Mouse (Mus musculus) liver, embryonic 11.5 days (tissue): ENCODE results near the gene Ces1g. TPM values are rescaled to one million over a fixed set of nuclear protein-coding genes. Genes with fewer than 3 reads are reported as not detected.

Source experiments
- ATAC-seq: fragments of 200-750 bp; cut with Nextera tagmentation; replicated peaks from 2 replicates; pipeline ENCODE4 v1.8.0; 2017; ENCODE audit warnings: moderate number of reproducible peaks, mild to moderate bottlenecking, moderate TSS enrichment, moderate library complexity; ENCODE audit not compliant: low FRiP score
- DNase-seq: peaks from one replicate; pipeline ENCODE4 v3.0.0-alpha.2; 2017; ENCODE audit warnings: low spot score
- H3K27ac ChIP-seq: fragments of 300-500 bp; sonication (generic); 2 replicates; pipeline ENCODE4 v1.5.1; 2014; ENCODE audit warnings: mild to moderate bottlenecking, low read depth, low read length, control low read depth
- H3K27me3 ChIP-seq: fragments of 300-500 bp; sonication (generic); replicated peaks from 2 replicates; pipeline ENCODE4 v1.6.1; 2014; ENCODE audit warnings: low read length, mixed read lengths; ENCODE audit not compliant: control insufficient read depth, insufficient read depth
- H3K36me3 ChIP-seq: fragments of 300-500 bp; sonication (generic); 2 replicates; pipeline ENCODE4 v1.6.1; 2014; ENCODE audit warnings: mild to moderate bottlenecking, low read length, moderate library complexity, mixed read lengths; ENCODE audit not compliant: control insufficient read depth, insufficient read depth
- H3K4me1 ChIP-seq: fragments of 300-500 bp; sonication (generic); replicated peaks from 2 replicates; pipeline ENCODE4 v1.6.1; 2014; ENCODE audit warnings: low read length, mixed read lengths; ENCODE audit not compliant: control insufficient read depth, insufficient read depth
- H3K4me2 ChIP-seq: fragments of 300-500 bp; sonication (generic); 2 replicates; pipeline ENCODE4 v1.6.1; 2014; ENCODE audit warnings: mild to moderate bottlenecking, control low read depth, moderate library complexity
- H3K4me3 ChIP-seq: fragments of 300-500 bp; sonication (generic); 2 replicates; pipeline ENCODE4 v1.5.1; 2014; ENCODE audit warnings: low read depth, low read length, control low read depth
- H3K9ac ChIP-seq: fragments of 300-500 bp; sonication (generic); 2 replicates; pipeline ENCODE4 v1.6.1; 2014; ENCODE audit warnings: low read depth, low read length, control low read depth
- H3K9me3 ChIP-seq: fragments of 300-500 bp; sonication (generic); 2 replicates; pipeline ENCODE4 v1.6.1; 2016; ENCODE audit warnings: low read length, inconsistent platforms, mixed read lengths; ENCODE audit not compliant: control insufficient read depth
- WGBS: fragments of 180-500 bp; shearing (Covaris S2); extraction: QIAGEN DNeasy Blood & Tissue Kit; methylation state at CpG from one replicate; pipeline ENCODE4 v1.1.7; 2014; 5-methylcytosine and 5-hydroxymethylcytosine counted together
- polyA plus RNA-seq: library from polyadenylated mRNA; unstranded; fragments of >200 nt; fragmentation: Nextera tagmentation; extraction: Ambion mirVana; gene quantifications from 2 replicates; pipeline ENCODE4 v1.2.1, GENCODE M21; 2014

Gene Ces1g
- polyA plus RNA-seq, 1 experiment from 2014 or later: 0.21 TPM

DNA sequence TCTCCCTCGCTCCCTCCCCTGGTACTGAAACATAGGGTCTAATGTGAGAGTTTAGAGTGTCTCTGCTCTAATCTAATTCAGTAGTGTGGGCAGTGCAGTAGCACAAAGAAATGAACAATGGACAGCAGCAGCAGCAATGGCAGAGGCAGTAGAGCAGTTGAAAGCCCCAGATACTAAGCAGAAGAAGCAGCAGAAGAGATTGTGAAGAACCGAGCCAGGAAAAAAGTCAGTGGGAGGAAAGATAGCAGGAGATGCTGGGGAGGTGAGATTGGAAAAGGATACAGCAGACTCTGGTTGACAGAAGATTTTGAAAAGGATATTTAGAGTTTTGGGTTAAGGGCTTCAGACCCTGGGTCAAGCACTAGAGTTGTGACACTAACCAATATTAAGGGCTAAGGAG, 21.6 kb downstream of the Ces1g start:
- Histone ChIP-seq H3K4me1 (no peaks in the 10 kb centered on the region), H3K27me3 (no peaks in the 10 kb centered on the region), H3K4me2 (no peak overlapping the region), H3K9ac (no peak overlapping the region), H3K4me3 (no peak overlapping the region), H3K27ac (no peak overlapping the region), H3K36me3 (no peaks in the 10 kb centered on the region), H3K9me3 (no peaks in the 10 kb centered on the region)
- ATAC-seq: no peak
- WGBS: 73% methylated on average over 2 of the region's 2 CpGs
- DNase-seq: no peak

DNA sequence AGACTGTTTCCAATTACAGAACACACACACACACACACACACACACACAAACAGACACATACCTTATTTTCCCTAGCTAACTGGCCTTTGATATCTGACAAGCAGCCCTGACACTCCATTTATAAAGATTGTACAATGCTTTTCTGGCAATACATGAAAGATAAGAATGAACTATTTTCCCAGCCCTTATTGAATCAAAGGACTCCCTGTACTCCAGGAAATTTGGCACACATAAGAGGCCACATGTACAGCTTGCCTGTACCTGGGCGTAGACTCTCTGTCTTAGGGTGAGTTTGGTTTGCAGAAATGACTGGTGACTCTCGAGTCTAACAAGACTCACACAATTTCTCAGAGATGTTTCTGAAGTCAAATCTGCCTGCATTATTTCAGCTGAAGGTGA, 53.2 kb downstream of the Ces1g start:
- Histone ChIP-seq H3K27ac (no peak overlapping the region), H3K27me3 (no peaks in the 10 kb centered on the region), H3K4me1 (no peaks in the 10 kb centered on the region), H3K4me2 (no peak overlapping the region), H3K36me3 (no peaks in the 10 kb centered on the region), H3K9me3 (no peaks in the 10 kb centered on the region), H3K9ac (no peak overlapping the region), H3K4me3 (no peak overlapping the region)
- DNase-seq (no peak), ATAC-seq (no peak)
- WGBS: 71% methylated on average over 2 of the region's 2 CpGs

DNA sequence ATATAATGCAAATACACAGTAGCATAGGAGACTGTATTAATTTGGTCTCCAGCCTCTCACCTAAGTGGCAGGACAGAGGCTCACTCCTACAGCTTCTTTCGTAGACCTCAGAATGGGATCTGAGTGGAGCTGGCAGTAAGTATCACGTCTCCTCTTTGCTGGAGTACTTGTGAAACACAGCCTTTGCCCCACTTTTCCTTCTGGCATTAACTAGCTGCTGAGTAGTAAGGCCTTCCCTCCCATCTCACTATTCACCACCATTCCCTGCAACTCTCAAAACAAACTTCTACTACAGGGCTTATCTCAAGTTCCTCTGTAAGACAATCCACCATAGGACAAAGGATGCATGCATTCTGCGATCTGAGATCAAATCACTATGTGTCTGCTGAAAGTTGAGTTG, 54.8 kb downstream of the Ces1g start:
- H3K4me1 ChIP-seq: no peaks in the 10 kb centered on the region
- WGBS: 76% methylated on average over 3 of the region's 3 CpGs
- no peak overlapping the region for H3K4me3 ChIP-seq
- ATAC-seq: no peak
- H3K36me3 ChIP-seq: no peaks in the 10 kb centered on the region
- H3K9ac ChIP-seq: no peak overlapping the region
- H3K27ac ChIP-seq: no peak overlapping the region
- no peak overlapping the region for H3K4me2 ChIP-seq
- H3K9me3 ChIP-seq: no peaks in the 10 kb centered on the region
- no peaks in the 10 kb centered on the region for H3K27me3 ChIP-seq
- no peak for DNase-seq

DNA sequence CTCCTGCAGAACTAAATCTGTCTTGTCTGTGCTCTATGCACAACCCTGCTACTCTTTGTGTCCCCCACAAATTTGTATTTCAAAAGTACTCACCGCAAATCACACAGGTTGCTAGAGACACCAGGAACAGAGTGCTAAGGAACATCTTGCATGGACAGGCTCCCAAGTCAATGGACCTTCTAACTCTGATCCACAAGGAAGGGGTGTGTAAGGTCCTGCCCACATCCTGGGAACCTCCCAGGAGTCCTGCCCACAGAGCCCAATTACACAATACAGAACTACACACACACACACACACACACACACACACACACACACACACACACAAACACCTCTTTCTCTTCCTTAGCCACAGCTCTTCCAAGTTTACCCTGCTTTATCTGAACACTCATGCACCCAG, 57.6 kb downstream of the Ces1g start, which contains the start of gene Ces1f:
TSS of gene Ces1f (minus strand) at position 192 of the 400 bp plus-strand sequence.
- H3K27me3 ChIP-seq: no peaks in the 10 kb centered on the region
- ATAC-seq (no peak), DNase-seq (no peak)
- H3K4me1 ChIP-seq: no peaks in the 10 kb centered on the region
- H3K4me3 ChIP-seq: no peak within 1 kb of the TSS
- H3K9ac ChIP-seq: no peak within 1 kb of the TSS
- WGBS: 90% methylated on average over 1 of the region's 1 CpGs
- no peaks in the 10 kb centered on the region for H3K36me3 ChIP-seq
- H3K4me2 ChIP-seq: no peak within 1 kb of the TSS
- no peak within 1 kb of the TSS for H3K27ac ChIP-seq
- no peaks in the 10 kb centered on the region for H3K9me3 ChIP-seq

DNA sequence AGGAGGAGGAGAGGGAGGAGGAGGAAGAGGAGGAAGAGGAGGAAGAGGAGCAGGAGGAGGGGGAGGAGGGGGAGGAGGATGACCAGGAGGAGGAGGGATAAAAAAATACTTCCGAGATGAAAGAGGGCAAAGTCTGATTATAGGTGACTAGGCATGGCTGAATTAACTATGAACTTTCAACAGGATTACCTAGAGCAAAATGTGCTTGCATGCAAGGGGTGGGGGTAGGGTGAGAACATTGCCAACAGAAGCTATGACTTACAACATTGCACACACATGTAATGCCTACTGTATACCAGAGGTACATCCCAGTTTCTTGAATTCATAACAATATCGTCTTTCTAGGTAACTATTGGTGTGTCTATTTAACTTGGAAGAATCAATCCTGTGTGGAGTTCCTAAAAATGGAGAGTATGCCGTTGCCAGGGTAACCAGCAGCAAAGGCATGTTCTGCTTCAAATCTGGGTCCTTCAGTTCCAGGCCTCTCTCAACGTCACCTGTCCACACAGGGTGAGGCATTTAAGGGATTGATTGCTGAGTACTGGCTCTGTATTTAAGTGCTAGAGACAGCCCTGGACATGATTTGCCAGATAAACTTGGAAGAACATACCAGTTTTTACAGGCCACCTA, 58.8 kb downstream of the Ces1g start:
- H3K4me3 ChIP-seq: no peak overlapping the region
- 78% methylated on average over 4 of the region's 4 CpGs for WGBS
- H3K9me3 ChIP-seq: no peaks in the 10 kb centered on the region

DNA sequence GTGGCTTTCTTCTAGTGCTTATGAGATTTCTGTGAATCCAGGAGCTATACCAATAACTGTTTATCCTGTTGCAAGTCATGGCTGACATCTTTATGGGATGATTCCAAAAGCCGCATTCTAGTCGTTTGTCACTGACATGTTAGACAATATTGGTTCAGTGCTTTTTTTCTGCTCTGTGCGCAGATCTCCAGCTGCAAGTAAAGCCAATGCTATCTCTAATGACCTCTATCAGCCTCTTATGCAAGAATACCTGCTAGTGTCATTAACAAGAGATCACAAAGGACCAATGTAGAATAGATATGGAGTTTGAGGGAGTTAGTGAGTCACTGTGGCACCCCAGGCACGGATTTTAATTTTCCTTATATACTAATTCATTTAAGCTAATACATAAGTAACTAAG, 62.5 kb downstream of the Ces1g start:
- DNase-seq: no peak
- no peaks in the 10 kb centered on the region for H3K9me3 ChIP-seq
- H3K36me3 ChIP-seq: no peaks in the 10 kb centered on the region
- H3K4me1 ChIP-seq: no peaks in the 10 kb centered on the region
- H3K27ac ChIP-seq: no peak overlapping the region
- no peak for ATAC-seq
- no peaks in the 10 kb centered on the region for H3K27me3 ChIP-seq
- H3K9ac ChIP-seq: no peak overlapping the region
- H3K4me3 ChIP-seq: no peak overlapping the region
- H3K4me2 ChIP-seq: no peak overlapping the region
- WGBS: 81% methylated on average over 4 of the region's 4 CpGs

More for the DNA sequence above, 58.8 kb downstream of the Ces1g start:
- H3K4me2 ChIP-seq: no peak overlapping the region
- no peaks in the 10 kb centered on the region for H3K4me1 ChIP-seq
- no peaks in the 10 kb centered on the region for H3K27me3 ChIP-seq
- H3K27ac ChIP-seq: no peak overlapping the region
- H3K9ac ChIP-seq: no peak overlapping the region
- H3K36me3 ChIP-seq: no peaks in the 10 kb centered on the region
- ATAC-seq (no peak), DNase-seq (no peak)

DNA sequence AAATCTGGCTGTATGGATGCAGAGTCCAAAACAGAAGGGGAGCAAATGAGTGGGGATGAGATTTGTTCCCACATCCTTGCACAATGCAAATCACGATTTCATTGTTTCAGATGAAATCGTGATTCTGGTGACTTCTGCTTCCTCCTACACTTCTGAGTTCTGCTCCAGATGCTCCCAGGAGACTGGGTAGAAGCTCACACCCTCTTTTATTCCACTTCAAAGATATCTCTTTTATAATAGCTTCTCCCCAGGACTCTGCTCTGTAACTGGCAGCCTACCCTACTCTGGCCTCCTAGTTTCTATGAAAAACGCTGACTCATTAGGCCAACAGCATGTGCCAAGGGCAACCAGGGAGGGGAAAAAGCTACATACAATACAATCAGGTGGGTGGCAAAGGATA, 63.8 kb downstream of the Ces1g start:
- Histone ChIP-seq H3K9me3 (no peaks in the 10 kb centered on the region), H3K4me3 (no peak overlapping the region), H3K36me3 (no peaks in the 10 kb centered on the region), H3K4me2 (no peak overlapping the region), H3K9ac (no peak overlapping the region), H3K27ac (no peak overlapping the region), H3K4me1 (no peaks in the 10 kb centered on the region), H3K27me3 (no peaks in the 10 kb centered on the region)
- DNase-seq (no peak), ATAC-seq (no peak)
- WGBS: 81% methylated on average over 3 of the region's 3 CpGs

DNA sequence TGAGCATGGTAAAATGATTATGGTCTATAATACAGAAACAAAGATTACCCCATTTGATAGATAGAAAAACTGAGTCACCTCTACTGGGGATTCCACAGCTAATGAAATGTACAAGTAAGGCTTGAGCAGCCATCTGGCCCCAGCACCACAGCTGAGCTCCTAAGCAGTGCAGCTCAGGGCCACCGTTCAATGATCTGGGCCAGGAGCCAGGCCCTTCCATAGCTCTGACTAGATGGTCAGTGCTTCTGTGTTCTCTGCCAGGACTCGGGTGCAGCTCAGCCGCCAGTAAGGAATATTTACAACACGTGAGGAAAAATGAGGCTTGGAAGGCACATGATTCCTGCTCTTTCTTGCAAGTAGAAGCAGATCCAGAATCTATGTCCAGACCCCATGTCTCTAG, 64.4 kb downstream of the Ces1g start:
- no peak overlapping the region for H3K27ac ChIP-seq
- 81% methylated on average over 4 of the region's 4 CpGs for WGBS
- no peak for DNase-seq
- no peak for ATAC-seq
- H3K9me3 ChIP-seq: no peaks in the 10 kb centered on the region
- no peaks in the 10 kb centered on the region for H3K36me3 ChIP-seq
- H3K4me3 ChIP-seq: no peak overlapping the region
- H3K9ac ChIP-seq: no peak overlapping the region
- H3K27me3 ChIP-seq: no peaks in the 10 kb centered on the region
- no peaks in the 10 kb centered on the region for H3K4me1 ChIP-seq
- no peak overlapping the region for H3K4me2 ChIP-seq

DNA sequence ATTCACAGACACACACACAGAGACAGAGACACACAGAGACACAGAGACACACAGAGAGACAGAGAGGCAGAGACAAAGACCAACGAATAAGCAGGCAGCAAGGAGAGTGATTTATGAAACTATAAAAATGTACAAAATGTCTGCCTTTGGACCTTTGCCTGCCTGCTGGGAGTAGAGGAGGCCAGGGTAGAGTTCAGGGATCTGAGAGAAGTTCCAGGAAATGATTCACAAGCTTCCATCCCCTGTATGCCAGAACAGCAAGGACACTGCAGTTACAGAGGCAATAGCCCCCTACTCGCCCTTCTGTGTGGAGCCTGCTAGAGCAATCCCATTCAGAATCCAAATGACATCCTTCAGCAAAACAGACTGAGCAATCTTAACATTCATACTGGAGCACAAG, 75.7 kb downstream of the Ces1g start:
- no peak for ATAC-seq
- H3K4me1 ChIP-seq: no peaks in the 10 kb centered on the region
- no peaks in the 10 kb centered on the region for H3K27me3 ChIP-seq
- 54% methylated on average over 2 of the region's 2 CpGs for WGBS
- H3K4me2 ChIP-seq: no peak overlapping the region
- H3K27ac ChIP-seq: no peak overlapping the region
- no peaks in the 10 kb centered on the region for H3K36me3 ChIP-seq
- H3K4me3 ChIP-seq: no peak overlapping the region
- DNase-seq: no peak
- no peaks in the 10 kb centered on the region for H3K9me3 ChIP-seq
- no peak overlapping the region for H3K9ac ChIP-seq
